Mouse (Mus musculus) forebrain, embryonic 11.5 days (tissue): ENCODE results near the gene Mlx. TPM values are rescaled to one million over a fixed set of nuclear protein-coding genes. Genes with fewer than 3 reads are reported as not detected.

Experiments used
- ATAC-seq: fragments of 200-750 bp; cut with Nextera tagmentation; replicated peaks from 2 replicates; pipeline ENCODE4 v1.8.0; 2017; ENCODE audit warnings: moderate TSS enrichment; ENCODE audit not compliant: low FRiP score
- DNase-seq: peaks from one replicate; pipeline ENCODE4 v3.0.0-alpha.2; 2017; ENCODE audit warnings: low spot score
- H3K27ac ChIP-seq: fragments of 300-500 bp; sonication (generic); 2 replicates; pipeline ENCODE4 v1.5.1; 2014; ENCODE audit warnings: low read depth, low read length
- H3K27me3 ChIP-seq: fragments of 300-500 bp; sonication (generic); 2 replicates; pipeline ENCODE4 v1.6.1; 2014; ENCODE audit warnings: mild to moderate bottlenecking, low read length, mixed read lengths; ENCODE audit not compliant: control insufficient read depth, insufficient read depth
- H3K36me3 ChIP-seq: fragments of 300-500 bp; sonication (generic); 2 replicates; pipeline ENCODE4 v1.6.1; 2014; ENCODE audit warnings: mild to moderate bottlenecking, low read length, moderate library complexity, mixed read lengths; ENCODE audit not compliant: control insufficient read depth, insufficient read depth
- H3K4me1 ChIP-seq: fragments of 300-500 bp; sonication (generic); replicated peaks from 2 replicates; pipeline ENCODE4 v1.6.1; 2014; ENCODE audit warnings: low read length, mixed read lengths; ENCODE audit not compliant: control insufficient read depth, insufficient read depth
- H3K4me2 ChIP-seq: fragments of 300-500 bp; sonication (generic); 2 replicates; pipeline ENCODE4 v1.6.1; 2014; ENCODE audit warnings: low read depth, mild to moderate bottlenecking, low read length, moderate library complexity, mixed read lengths; ENCODE audit not compliant: severe bottlenecking
- H3K4me3 ChIP-seq: fragments of 300-500 bp; sonication (generic); 2 replicates; pipeline ENCODE4 v1.5.1; 2014; ENCODE audit warnings: low read depth, low read length
- H3K9ac ChIP-seq: fragments of 300-500 bp; sonication (generic); 2 replicates; pipeline ENCODE4 v1.6.1; 2014; ENCODE audit warnings: low read length
- H3K9me3 ChIP-seq: fragments of 300-500 bp; sonication (generic); 2 replicates; pipeline ENCODE4 v1.6.1; 2016; ENCODE audit warnings: low read length, mixed read lengths; ENCODE audit not compliant: control insufficient read depth
- WGBS: fragments of 180-500 bp; shearing (Covaris S2); extraction: QIAGEN DNeasy Blood & Tissue Kit; methylation state at CpG from one replicate; pipeline ENCODE4 v1.1.7; 2014; 5-methylcytosine and 5-hydroxymethylcytosine counted together
- polyA plus RNA-seq: library from polyadenylated mRNA; unstranded; fragments of >200 nt; fragmentation: Nextera tagmentation; extraction: Ambion mirVana; gene quantifications from 2 replicates; pipeline ENCODE4 v1.2.1, GENCODE M21; 2014

The Mlx gene
- polyA plus RNA-seq, 1 experiment from 2014 or later: 41.8 TPM

DNA sequence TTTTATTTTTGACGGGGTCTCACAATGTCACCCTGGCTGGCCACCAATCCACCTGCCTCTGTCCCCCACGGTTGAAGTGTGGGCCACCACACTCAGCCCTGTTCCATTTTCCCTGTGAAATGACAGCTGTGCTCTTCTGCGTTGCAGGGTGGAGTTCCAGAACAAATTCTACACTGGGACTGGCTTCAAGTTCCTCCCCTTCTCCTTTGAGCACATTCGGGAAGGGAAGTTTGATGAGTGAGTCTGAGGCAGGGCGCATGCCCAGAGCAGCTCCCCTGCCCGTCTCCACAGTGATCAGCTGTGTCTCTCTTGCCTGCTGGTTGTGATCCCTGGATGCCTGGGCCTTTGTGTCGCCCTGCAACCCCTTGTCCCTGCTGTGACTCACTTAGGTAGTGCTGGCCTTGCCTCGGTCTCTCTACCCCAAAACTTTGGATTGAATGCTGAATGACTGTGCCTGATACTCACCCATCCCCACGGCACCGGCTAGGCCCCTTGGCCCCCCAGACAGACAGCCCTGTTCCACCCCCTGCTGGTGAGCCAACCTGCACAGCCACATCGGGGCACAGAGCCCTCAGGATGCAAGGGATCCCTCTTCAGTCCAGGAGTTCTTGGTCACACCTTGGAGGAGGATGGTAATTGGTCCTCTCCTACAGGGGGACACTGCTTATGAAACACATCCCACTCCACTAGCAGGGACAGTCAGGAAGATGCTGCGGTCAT is 24.8 kb upstream of the Mlx start:
- no peak for ATAC-seq
- 0 out of 2 replicates have a peak, but pooled peaks cover 2% of the 10 kb centered on the region for H3K4me1 ChIP-seq
- no peak for DNase-seq
- no peak overlapping the region for H3K4me2 ChIP-seq
- H3K27ac ChIP-seq: no peak overlapping the region
- H3K9ac ChIP-seq: no peak overlapping the region
- H3K36me3 ChIP-seq: no peaks in the 10 kb centered on the region
- WGBS: 77% methylated on average over 12 of the region's 12 CpGs
- H3K4me3 ChIP-seq: no peak overlapping the region
- H3K9me3 ChIP-seq: no peaks in the 10 kb centered on the region
- no peaks in the 10 kb centered on the region for H3K27me3 ChIP-seq

DNA sequence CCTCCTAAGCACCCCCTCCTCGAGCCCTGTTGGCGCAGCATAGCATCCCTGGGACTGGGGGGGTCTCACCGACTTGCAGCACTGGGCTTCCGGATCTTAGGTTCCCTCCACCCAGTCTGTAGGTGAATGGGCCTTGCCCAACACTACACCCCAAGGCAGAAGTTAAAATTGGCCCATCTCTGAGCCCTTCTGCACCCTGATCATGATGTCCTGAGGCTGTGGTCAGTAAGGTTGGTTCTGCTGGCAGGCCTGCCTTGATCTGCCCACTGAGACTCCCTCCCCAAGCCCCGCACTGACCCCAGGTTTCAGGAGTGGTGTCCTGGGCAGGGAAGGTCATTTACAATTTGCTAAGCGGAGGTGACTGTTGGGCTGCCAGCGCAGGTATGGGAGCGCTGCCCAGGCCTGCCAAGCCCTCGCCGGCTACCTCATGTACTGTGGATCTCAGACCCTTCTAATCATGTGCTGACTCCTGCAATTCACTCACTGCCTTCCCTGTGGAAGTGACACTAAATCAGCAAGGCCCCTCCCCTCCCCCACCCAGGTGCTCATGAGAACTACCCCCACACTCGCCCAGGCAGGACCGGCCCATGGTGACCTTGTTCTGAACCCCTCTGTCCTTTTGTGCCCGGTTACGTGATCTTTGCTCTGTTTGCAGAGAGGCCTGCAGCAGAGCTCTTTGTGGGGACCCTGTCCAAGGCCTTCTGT is 24.0 kb upstream of the Mlx start:
- DNase-seq (no peak), ATAC-seq (no peak)
- WGBS: 82% methylated on average over 14 of the region's 14 CpGs
- 0 out of 2 replicates have a peak overlapping the region, but pooled peaks have one; percentile 6 for H3K27ac ChIP-seq
- no peak overlapping the region for H3K4me3 ChIP-seq
- no peaks in the 10 kb centered on the region for H3K27me3 ChIP-seq
- no peak overlapping the region for H3K4me2 ChIP-seq
- H3K36me3 ChIP-seq: no peaks in the 10 kb centered on the region
- 0 out of 2 replicates have a peak, but pooled peaks cover 2% of the 10 kb centered on the region for H3K4me1 ChIP-seq
- no peaks in the 10 kb centered on the region for H3K9me3 ChIP-seq
- H3K9ac ChIP-seq: no peak overlapping the region

DNA sequence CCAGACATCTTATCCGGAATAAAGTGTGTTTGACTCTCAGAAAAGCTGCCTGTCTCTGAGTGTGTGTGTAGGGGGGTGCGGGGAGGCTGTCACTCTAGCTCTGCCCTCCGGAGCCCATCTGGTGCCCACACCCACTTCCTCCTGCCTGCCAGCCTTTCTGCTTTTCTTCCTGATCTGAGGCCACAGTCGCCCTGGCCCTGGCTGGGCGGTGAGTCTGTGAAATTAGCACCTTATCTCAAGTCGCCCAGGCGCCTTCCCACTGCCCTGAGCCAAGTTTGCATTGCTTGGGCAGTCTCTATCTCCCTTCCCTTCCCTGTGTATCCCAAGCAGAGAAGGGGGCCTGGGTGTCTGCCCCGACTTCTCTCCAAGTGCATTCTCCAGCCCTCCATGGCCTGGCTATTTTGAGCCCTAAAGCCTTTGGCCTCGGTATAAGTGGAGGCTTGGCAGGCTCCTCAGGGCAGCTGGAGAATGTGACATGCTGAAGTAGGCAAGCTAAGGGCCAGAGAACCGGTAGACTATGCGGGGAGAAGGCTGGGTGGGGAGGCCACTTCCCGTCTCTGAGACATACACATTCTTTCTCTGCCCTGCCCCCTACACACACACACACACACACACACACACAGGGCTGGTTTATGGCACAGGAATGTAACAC is 23.3 kb upstream of the Mlx start:
- Histone ChIP-seq H3K27ac (0 out of 2 replicates have a peak overlapping the region, but pooled peaks have one; percentile 6), H3K27me3 (peaks cover 3% of the 10 kb centered on the region; the same call in 1 of the 2 replicates), H3K4me3 (no peak overlapping the region), H3K4me1 (0 out of 2 replicates have a peak, but pooled peaks cover 2% of the 10 kb centered on the region), H3K9me3 (no peaks in the 10 kb centered on the region), H3K9ac (no peak overlapping the region; the same call in 1 of the 2 replicates), H3K36me3 (no peaks in the 10 kb centered on the region), H3K4me2 (no peak overlapping the region)
- 66% methylated on average over 12 of the region's 12 CpGs for WGBS
- ATAC-seq (no peak), DNase-seq (no peak)

DNA sequence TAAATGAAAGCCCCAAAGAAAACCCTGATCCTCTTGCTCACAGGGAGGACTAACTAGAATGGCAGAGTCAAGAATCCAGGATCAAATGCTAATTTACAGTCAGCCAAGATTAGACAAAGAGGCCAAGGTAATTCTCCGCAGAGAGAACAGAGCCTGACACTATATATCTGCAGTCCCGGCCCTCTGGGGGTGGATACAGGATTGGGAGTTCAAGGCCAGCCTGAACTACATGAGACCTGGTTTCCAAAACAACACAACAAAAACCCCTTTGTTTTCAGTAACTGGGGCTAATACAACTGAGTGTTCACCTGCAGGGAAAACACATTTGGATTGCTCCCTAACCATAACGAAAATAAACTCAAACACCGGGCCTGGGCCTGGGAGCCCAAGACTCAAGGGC is 22.6 kb upstream of the Mlx start:
- no peak for ATAC-seq
- Histone ChIP-seq H3K27ac (no peak overlapping the region), H3K4me1 (0 out of 2 replicates have a peak, but pooled peaks cover 2% of the 10 kb centered on the region), H3K36me3 (no peaks in the 10 kb centered on the region), H3K9me3 (no peaks in the 10 kb centered on the region), H3K4me2 (no peak overlapping the region), H3K27me3 (peaks cover 6% of the 10 kb centered on the region; the same call in 1 of the 2 replicates), H3K4me3 (no peak overlapping the region), H3K9ac (no peak overlapping the region)
- WGBS: 92% methylated on average over 4 of the region's 4 CpGs
- no peak for DNase-seq

DNA sequence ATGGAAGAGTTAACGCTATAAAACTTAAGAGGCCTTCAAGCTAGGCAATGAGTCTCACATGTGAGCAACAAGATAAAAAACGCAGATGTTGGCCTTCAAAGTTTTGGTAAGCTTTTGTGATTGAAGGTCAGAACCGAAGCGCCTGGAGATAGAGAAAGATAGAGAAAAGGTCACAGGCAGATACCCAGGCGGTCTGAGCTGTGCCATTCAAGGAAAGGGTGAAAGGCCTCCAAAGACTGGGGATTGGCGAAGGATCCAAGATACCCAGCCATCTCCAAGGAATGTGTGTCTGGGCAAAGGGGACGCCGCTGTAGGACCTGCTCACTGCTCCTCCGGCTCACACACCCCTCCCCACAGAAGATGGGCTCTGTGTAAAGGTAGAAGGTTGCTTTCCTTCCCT is 22.1 kb upstream of the Mlx start:
- no peak for ATAC-seq
- 91% methylated on average over 9 of the region's 9 CpGs for WGBS
- Histone ChIP-seq H3K9me3 (no peaks in the 10 kb centered on the region), H3K27ac (no peak overlapping the region), H3K36me3 (no peaks in the 10 kb centered on the region), H3K9ac (no peak overlapping the region), H3K4me2 (no peak overlapping the region), H3K27me3 (peaks cover 6% of the 10 kb centered on the region; the same call in 1 of the 2 replicates), H3K4me1 (0 out of 2 replicates have a peak, but pooled peaks cover 2% of the 10 kb centered on the region), H3K4me3 (no peak overlapping the region)
- no peak for DNase-seq

DNA sequence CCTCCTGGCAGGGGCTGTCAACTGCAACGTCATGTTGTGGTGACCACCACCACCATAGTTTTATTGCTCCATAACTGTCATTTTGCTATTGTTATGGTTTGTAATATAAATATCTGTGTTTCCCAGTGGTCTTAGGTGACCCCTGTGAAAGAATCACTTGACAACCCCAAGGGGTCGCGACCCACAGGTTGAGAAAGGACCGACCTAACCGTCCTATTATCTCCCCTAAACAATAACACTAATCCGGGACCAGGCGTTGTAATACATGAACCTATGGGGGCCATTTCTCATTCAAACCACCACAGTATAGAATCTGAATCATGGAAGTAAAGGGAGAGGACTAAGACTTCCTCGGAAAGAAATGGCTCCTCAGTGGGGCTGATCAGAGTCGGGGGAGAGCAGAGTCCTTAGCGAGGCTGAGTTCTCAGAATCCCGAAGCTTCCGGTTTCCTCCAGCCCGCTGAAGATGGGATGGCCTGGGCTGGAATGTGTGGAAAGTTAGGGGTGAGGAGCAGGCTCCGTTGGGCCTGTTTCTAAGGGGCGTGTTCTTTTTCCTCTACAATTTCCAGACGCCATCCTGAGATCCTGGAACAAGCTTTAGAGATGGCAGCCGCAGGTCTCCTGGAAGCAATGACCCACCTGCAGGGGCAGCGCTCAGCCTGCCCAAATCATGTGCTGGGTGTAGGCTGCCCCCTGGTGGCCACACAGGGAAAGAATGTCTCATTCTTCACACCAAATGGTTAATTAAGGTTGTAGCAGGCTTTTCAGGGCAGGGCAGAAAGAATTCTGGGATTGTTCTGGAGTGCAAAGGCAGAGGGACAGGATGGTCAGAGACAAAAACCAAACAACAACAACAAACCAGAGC is 20.3 kb upstream of the Mlx start:
- no peak overlapping the region for H3K27ac ChIP-seq
- WGBS: 20% methylated on average over 18 of the region's 18 CpGs
- no peaks in the 10 kb centered on the region for H3K9me3 ChIP-seq
- H3K9ac ChIP-seq: peak overlapping the region; percentile 55; the same call in 1 of the 2 replicates
- H3K27me3 ChIP-seq: peaks cover 9% of the 10 kb centered on the region
- no peaks in the 10 kb centered on the region for H3K36me3 ChIP-seq
- peak; percentile 28; the same call in 1 of the 2 replicates for ATAC-seq
- peak overlapping the region; percentile 19 for H3K4me3 ChIP-seq
- DNase-seq: peak; percentile 93
- 0 out of 2 replicates have a peak, but pooled peaks cover 5% of the 10 kb centered on the region for H3K4me1 ChIP-seq
- peak overlapping the region; percentile 47 for H3K4me2 ChIP-seq

DNA sequence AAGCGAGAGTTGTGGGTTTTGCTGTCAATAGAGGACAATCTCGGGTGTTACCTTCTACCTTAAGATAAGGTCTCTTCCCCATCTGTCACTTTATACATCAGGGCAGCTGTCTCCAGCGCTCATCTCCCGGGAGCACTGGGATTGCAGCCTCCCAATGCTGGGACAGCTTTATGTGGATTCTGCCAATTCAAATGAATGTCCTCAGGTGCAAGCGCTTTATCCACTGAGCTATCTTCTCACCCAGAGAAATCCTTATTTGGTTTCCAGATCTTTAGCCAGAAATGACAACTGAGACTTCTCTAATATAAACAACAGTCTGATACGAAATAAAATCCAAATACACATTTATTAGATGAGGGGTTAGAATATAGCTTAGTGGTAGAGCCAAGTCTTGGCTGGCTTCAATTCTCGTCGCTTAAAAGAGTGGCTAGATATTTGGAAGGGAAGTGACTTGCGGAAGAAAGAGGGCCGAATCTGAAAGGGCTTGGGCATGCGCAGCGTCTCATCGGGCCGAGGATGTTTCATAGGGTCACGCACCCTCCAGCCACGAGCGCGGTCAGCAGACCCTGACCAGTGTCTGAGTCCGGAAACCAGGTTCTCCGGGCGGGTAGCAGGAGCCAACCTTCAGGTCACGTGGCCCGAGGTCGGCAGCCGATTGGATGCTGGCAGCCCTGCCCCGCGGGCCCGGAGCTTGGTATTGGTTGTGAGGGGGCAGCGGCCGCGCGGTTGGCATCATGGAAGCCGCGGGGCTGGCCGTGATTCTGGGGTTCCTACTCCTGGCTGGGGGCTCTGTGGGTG is 17.5 kb upstream of the Mlx start, which contains the start of gene Naglu:
Naglu (plus strand) TSS at position 622 of the 798 bp plus-strand sequence.
- no peaks in the 10 kb centered on the region for H3K9me3 ChIP-seq
- H3K36me3 ChIP-seq: no peaks in the 10 kb centered on the region
- peak within 1 kb of the TSS; percentile 76 for H3K4me3 ChIP-seq
- no peak within 1 kb of the TSS for H3K27ac ChIP-seq
- peak within 1 kb of the TSS; percentile 98 for H3K4me2 ChIP-seq
- ATAC-seq (peak; percentile 89), DNase-seq (peak; percentile 95)
- 0 out of 2 replicates have a peak, but pooled peaks cover 3% of the 10 kb centered on the region for H3K4me1 ChIP-seq
- peaks cover 9% of the 10 kb centered on the region for H3K27me3 ChIP-seq
- peak within 1 kb of the TSS; percentile 80 for H3K9ac ChIP-seq
- WGBS: 5% methylated on average over 35 of the region's 35 CpGs
